Mouse (Mus musculus) stomach, embryonic 15.5 days (tissue): ENCODE results near the gene Dnal1. TPM values are rescaled to one million over a fixed set of nuclear protein-coding genes. Genes with fewer than 3 reads are reported as not detected.
A peak's percentile ranks its signal among the peaks of the same experiment; 100 is the strongest.

Experiments used
- ATAC-seq: fragments of 200-750 bp; cut with Nextera tagmentation; 2 replicates; pipeline ENCODE4 v1.8.0; 2017; ENCODE audit warnings: low read depth, moderate number of reproducible peaks, moderate TSS enrichment; ENCODE audit not compliant: insufficient read depth, low FRiP score
- H3K27ac ChIP-seq: fragments of 300-500 bp; sonication (generic); 2 replicates; pipeline ENCODE4 v1.5.1; 2015; ENCODE audit warnings: mild to moderate bottlenecking, inconsistent platforms
- H3K27me3 ChIP-seq: fragments of 300-500 bp; sonication (generic); replicated peaks from 2 replicates; pipeline ENCODE4 v1.6.1; 2015; ENCODE audit warnings: inconsistent platforms
- H3K36me3 ChIP-seq: fragments of 300-500 bp; sonication (generic); 2 replicates; pipeline ENCODE4 v1.6.1; 2015; ENCODE audit warnings: inconsistent platforms
- H3K4me1 ChIP-seq: fragments of 300-500 bp; sonication (generic); 2 replicates; pipeline ENCODE4 v1.6.1; 2015; ENCODE audit warnings: inconsistent platforms
- H3K4me2 ChIP-seq: fragments of 300-500 bp; sonication (generic); 2 replicates; pipeline ENCODE4 v1.6.1; 2015; ENCODE audit warnings: mild to moderate bottlenecking, inconsistent platforms
- H3K4me3 ChIP-seq: fragments of 300-500 bp; sonication (generic); replicated peaks from 2 replicates; pipeline ENCODE4 v1.5.1; 2015; ENCODE audit warnings: inconsistent platforms
- H3K9ac ChIP-seq: fragments of 300-500 bp; sonication (generic); 2 replicates; pipeline ENCODE4 v1.6.1; 2015; ENCODE audit warnings: inconsistent platforms
- H3K9me3 ChIP-seq: fragments of 300-500 bp; sonication (generic); 2 replicates; pipeline ENCODE4 v1.6.1; 2016; ENCODE audit warnings: inconsistent platforms
- WGBS: fragments of 180-500 bp; shearing (Covaris S2); methylation state at CpG from one replicate; pipeline ENCODE4 v1.1.7; 2015; 5-methylcytosine and 5-hydroxymethylcytosine counted together
- polyA plus RNA-seq: library from polyadenylated mRNA; unstranded; fragments of >200 nt; fragmentation: Nextera tagmentation; extraction: Ambion mirVana; gene quantifications from 2 replicates; pipeline ENCODE4 v1.2.1, GENCODE M21; 2015

Dnal1 gene
- polyA plus RNA-seq, 1 experiment from 2014 or later: 5.3 TPM

GRCm38 (mm10) chr12:84152352-84153190 lies 38.4 kb downstream of the Dnal1 start:
- Histone ChIP-seq H3K4me3 (no peak overlapping the region), H3K4me2 (peak overlapping the region; percentile 28; the same call in 1 of the 2 replicates), H3K27ac (peak overlapping the region; percentile 72), H3K4me1 (peaks cover 18% of the 10 kb centered on the region), H3K27me3 (no peaks in the 10 kb centered on the region), H3K9me3 (no peaks in the 10 kb centered on the region), H3K9ac (no peak overlapping the region), H3K36me3 (peaks cover 36% of the 10 kb centered on the region)
- 61% methylated on average over 32 of the region's 32 CpGs for WGBS
- ATAC-seq: peak; percentile 16; the same call in 1 of the 2 replicates

GRCm38 (mm10) chr12:84153414-84153813 lies 39.2 kb downstream of the Dnal1 start:
- H3K4me1 ChIP-seq: peaks cover 13% of the 10 kb centered on the region
- ATAC-seq: no peak
- H3K4me3 ChIP-seq: no peak overlapping the region
- H3K9ac ChIP-seq: no peak overlapping the region
- H3K4me2 ChIP-seq: no peak overlapping the region
- peaks cover 44% of the 10 kb centered on the region for H3K36me3 ChIP-seq
- H3K27ac ChIP-seq: no peak overlapping the region
- WGBS: 78% methylated on average over 6 of the region's 6 CpGs
- H3K9me3 ChIP-seq: no peaks in the 10 kb centered on the region
- H3K27me3 ChIP-seq: no peaks in the 10 kb centered on the region

GRCm38 (mm10) chr12:84154786-84155522 lies 40.8 kb downstream of the Dnal1 start:
- no peaks in the 10 kb centered on the region for H3K27me3 ChIP-seq
- H3K9ac ChIP-seq: no peak overlapping the region
- no peak overlapping the region for H3K4me3 ChIP-seq
- WGBS: 60% methylated on average over 11 of the region's 11 CpGs
- H3K36me3 ChIP-seq: peaks cover 59% of the 10 kb centered on the region
- peaks cover 10% of the 10 kb centered on the region for H3K4me1 ChIP-seq
- H3K9me3 ChIP-seq: no peaks in the 10 kb centered on the region
- H3K4me2 ChIP-seq: no peak overlapping the region
- ATAC-seq: no peak
- no peak overlapping the region for H3K27ac ChIP-seq

- Histone ChIP-seq H3K27me3 (no peaks in the 10 kb centered on the region), H3K4me3 (no peak overlapping the region), H3K9me3 (no peaks in the 10 kb centered on the region), H3K4me2 (no peak overlapping the region), H3K9ac (no peak overlapping the region), H3K27ac (no peak overlapping the region), H3K36me3 (peaks cover 62% of the 10 kb centered on the region), H3K4me1 (peaks cover 10% of the 10 kb centered on the region)
- WGBS: 83% methylated on average over 2 of the region's 2 CpGs
- ATAC-seq: no peak
Measured at GRCm38 (mm10) chr12:84155523-84155871, 41.3 kb downstream of the Dnal1 start.

GRCm38 (mm10) chr12:84156210-84156609 lies 42.0 kb downstream of the Dnal1 start:
- ATAC-seq: no peak
- Histone ChIP-seq H3K27me3 (no peaks in the 10 kb centered on the region), H3K9ac (no peak overlapping the region), H3K4me1 (peaks cover 13% of the 10 kb centered on the region), H3K36me3 (peaks cover 65% of the 10 kb centered on the region), H3K4me3 (no peak overlapping the region), H3K9me3 (no peaks in the 10 kb centered on the region), H3K27ac (no peak overlapping the region), H3K4me2 (no peak overlapping the region)
- WGBS: 95% methylated on average over 18 of the region's 18 CpGs

- H3K4me1 ChIP-seq: peaks cover 5% of the 10 kb centered on the region; the same call in 1 of the 2 replicates
- no peak overlapping the region for H3K9ac ChIP-seq
- no peak overlapping the region for H3K4me3 ChIP-seq
- peaks cover 65% of the 10 kb centered on the region for H3K36me3 ChIP-seq
- WGBS: 88% methylated on average over 14 of the region's 14 CpGs
- ATAC-seq: no peak
- H3K9me3 ChIP-seq: no peaks in the 10 kb centered on the region
- no peaks in the 10 kb centered on the region for H3K27me3 ChIP-seq
- H3K4me2 ChIP-seq: no peak overlapping the region
- no peak overlapping the region for H3K27ac ChIP-seq
Measured at GRCm38 (mm10) chr12:84158156-84158555, 44.0 kb downstream of the Dnal1 start.

DNA sequence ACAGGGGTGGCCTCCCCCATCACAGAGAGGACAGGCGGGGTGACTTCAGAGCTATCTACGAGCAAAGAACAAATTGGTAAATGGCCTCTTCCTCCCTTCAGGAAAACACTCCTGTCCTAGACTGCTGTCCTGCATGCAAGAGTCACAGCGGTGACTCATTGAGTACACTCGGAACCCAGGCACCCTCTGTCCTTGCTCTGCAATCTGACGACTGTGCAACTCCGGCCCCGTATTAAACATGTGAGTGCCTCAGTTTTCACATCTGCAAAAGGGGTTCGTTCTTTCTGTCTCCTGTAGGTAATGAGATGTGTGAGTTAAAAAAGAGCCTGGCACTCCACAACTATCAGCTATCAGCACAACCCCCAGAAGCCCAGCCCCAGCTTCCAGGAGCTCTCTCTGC lies 46.3 kb downstream of the Dnal1 start:
- ATAC-seq: no peak
- no peak overlapping the region for H3K4me3 ChIP-seq
- H3K27ac ChIP-seq: no peak overlapping the region
- no peaks in the 10 kb centered on the region for H3K27me3 ChIP-seq
- no peak overlapping the region for H3K4me2 ChIP-seq
- no peak overlapping the region for H3K9ac ChIP-seq
- 92% methylated on average over 8 of the region's 8 CpGs for WGBS
- H3K36me3 ChIP-seq: peaks cover 51% of the 10 kb centered on the region
- no peaks in the 10 kb centered on the region for H3K9me3 ChIP-seq
- peaks cover 10% of the 10 kb centered on the region; the same call in 1 of the 2 replicates for H3K4me1 ChIP-seq

- Histone ChIP-seq H3K9ac (no peak overlapping the region), H3K9me3 (no peaks in the 10 kb centered on the region), H3K4me2 (no peak overlapping the region), H3K27ac (no peak overlapping the region), H3K4me3 (no peak overlapping the region), H3K27me3 (no peaks in the 10 kb centered on the region), H3K4me1 (peaks cover 11% of the 10 kb centered on the region; the same call in 1 of the 2 replicates), H3K36me3 (peaks cover 47% of the 10 kb centered on the region)
- WGBS: 31% methylated on average over 8 of the region's 8 CpGs
- ATAC-seq: peak; percentile 67; the same call in 1 of the 2 replicates
Measured at GRCm38 (mm10) chr12:84161116-84161515, 47.0 kb downstream of the Dnal1 start.

DNA sequence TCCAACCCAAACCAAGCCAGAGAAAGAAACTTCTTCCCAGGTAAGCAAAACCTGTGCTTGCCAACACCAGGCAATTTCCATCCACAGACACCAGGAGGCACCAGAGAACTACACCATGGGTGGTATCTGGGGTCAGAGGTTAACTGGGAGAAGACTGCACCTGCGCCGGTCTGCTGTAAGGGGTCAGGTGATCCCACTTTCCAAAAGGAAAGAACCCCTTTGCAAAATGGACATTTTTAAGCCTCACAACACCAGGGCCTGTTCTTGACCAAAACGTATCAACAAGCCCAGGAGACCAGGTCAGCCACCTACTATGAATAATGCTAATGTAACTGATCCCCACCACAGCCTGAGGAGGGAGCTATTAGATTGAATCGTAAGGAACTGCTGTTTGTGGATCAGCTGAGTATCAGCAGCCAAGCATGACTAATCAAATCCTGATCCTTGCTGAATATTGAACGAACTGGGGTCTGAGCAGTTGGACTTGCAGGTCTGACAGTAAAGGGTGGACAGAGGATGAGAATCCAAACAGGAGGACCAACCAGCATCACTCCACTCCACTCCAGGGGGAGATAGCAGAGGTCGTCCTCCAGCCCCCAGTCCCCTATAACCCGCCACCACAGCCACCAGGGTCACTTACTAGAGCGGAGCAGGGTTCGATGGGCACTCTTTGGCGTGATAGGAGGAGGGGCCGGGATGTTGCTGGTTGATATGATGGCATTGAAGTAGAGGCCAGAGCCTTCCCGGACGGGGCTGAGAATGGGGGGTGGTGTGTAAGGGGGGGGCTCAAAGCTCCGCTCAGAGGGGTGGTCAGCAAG lies 47.7 kb downstream of the Dnal1 start:
- Histone ChIP-seq H3K9me3 (no peaks in the 10 kb centered on the region), H3K9ac (no peak overlapping the region), H3K36me3 (peaks cover 41% of the 10 kb centered on the region), H3K4me1 (peaks cover 11% of the 10 kb centered on the region; the same call in 1 of the 2 replicates), H3K4me3 (no peak overlapping the region), H3K4me2 (no peak overlapping the region), H3K27ac (no peak overlapping the region), H3K27me3 (no peaks in the 10 kb centered on the region)
- WGBS: 77% methylated on average over 14 of the region's 14 CpGs
- no peak; the same call in 1 of the 2 replicates for ATAC-seq

GRCm38 (mm10) chr12:84163133-84163532 lies 49.0 kb downstream of the Dnal1 start:
- Histone ChIP-seq H3K9me3 (no peaks in the 10 kb centered on the region), H3K9ac (no peak overlapping the region), H3K4me1 (peaks cover 11% of the 10 kb centered on the region; the same call in 1 of the 2 replicates), H3K27me3 (no peaks in the 10 kb centered on the region), H3K4me2 (no peak overlapping the region), H3K36me3 (peaks cover 32% of the 10 kb centered on the region), H3K27ac (no peak overlapping the region), H3K4me3 (no peak overlapping the region)
- no peak for ATAC-seq
- 78% methylated on average over 9 of the region's 9 CpGs for WGBS

GRCm38 (mm10) chr12:84163586-84164110 lies 49.5 kb downstream of the Dnal1 start:
- peaks cover 27% of the 10 kb centered on the region for H3K36me3 ChIP-seq
- H3K4me2 ChIP-seq: no peak overlapping the region
- 74% methylated on average over 11 of the region's 11 CpGs for WGBS
- no peak overlapping the region for H3K27ac ChIP-seq
- H3K4me3 ChIP-seq: no peak overlapping the region
- no peak overlapping the region for H3K9ac ChIP-seq
- peaks cover 11% of the 10 kb centered on the region; the same call in 1 of the 2 replicates for H3K4me1 ChIP-seq
- H3K27me3 ChIP-seq: no peaks in the 10 kb centered on the region
- H3K9me3 ChIP-seq: no peaks in the 10 kb centered on the region
- no peak for ATAC-seq
